Mouse (Mus musculus) bone marrow macrophage, adult 2 months (primary cell): Measurements from ENCODE around the gene Ccnd2.

ENCODE experiments used
- CTCF ChIP-seq: IDR thresholded peaks from 2 replicates; pipeline ENCODE4 v1.5.1; 2012; ENCODE audit warnings: low read depth, mild to moderate bottlenecking, low read length, moderate library complexity
- POLR2A ChIP-seq: IDR thresholded peaks from 2 replicates; pipeline ENCODE4 v1.6.1; 2012; ENCODE audit warnings: mild to moderate bottlenecking, low read depth, low read length, borderline replicate concordance

DNA sequence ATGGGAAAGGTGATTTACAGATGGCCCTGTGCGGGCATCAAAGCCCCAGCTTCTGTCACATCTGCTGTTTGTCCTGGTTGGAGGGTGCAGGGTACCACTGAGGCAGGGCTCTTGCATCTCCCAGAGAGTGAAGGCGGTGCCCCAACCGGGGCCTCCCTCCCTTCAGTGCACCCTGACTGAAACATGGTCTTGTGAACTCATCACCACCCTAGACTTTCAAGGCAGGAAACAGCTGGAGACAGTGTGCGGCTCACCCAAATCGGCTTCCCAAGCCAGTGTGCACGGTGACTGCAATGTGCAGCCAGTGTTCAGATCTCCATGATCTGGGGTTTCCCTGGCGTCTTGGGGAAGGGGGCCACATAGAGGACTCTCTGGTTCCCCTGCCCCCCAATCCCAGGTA, 26.0 kb upstream of the Ccnd2 start:
- no peak for TF ChIP-seq CTCF
- TF ChIP-seq POLR2A = no peak
